Mouse (Mus musculus) heart, adult 18-20 months (tissue): Measurements from ENCODE around the gene A730071L15Rik. TPM values are rescaled to one million over a fixed set of nuclear protein-coding genes. Genes with fewer than 3 reads are reported as not detected.

Experiments
- DNase-seq, 2 experiments: peaks; one replicate each; pipeline ENCODE4 v3.0.0; 2021 to 2022; ENCODE audit warnings: mixed read lengths in 1 of 2
- long read RNA-seq, 2 experiments: library from polyadenylated mRNA; stranded (forward); transcript quantifications; one replicate each; pipeline ENCODE4 v2.0.0; 2021
- total RNA-seq, 2 experiments: library from RNA; stranded (reverse); gene quantifications; 2 replicates each; pipeline ENCODE4 v1.2.3; 2021

The A730071L15Rik gene
- total RNA-seq: not detected
- long read RNA-seq, experiment 1: 0 reads
- long read RNA-seq, experiment 2: 0 reads

- peak in 1 of 2 experiments; percentile 32 for DNase-seq
Measured at GRCm38 (mm10) chr11:6199410-6200086, at the start of gene A730071L15Rik. A730071L15Rik (plus strand) TSS chr11:6200029.

- no peak for DNase-seq
Measured at GRCm38 (mm10) chr11:6152864-6153263, 47.0 kb upstream of the A730071L15Rik start.

GRCm38 (mm10) chr11:6154211-6154701, 45.6 kb upstream of the A730071L15Rik start:
- DNase-seq: no peak

GRCm38 (mm10) chr11:6156651-6157050, 43.2 kb upstream of the A730071L15Rik start:
- peak; percentile 58 to 63 for DNase-seq

- DNase-seq: peak; percentile 30 to 32
Measured at GRCm38 (mm10) chr11:6157119-6157518, 42.7 kb upstream of the A730071L15Rik start.

GRCm38 (mm10) chr11:6158515-6158914, 41.3 kb upstream of the A730071L15Rik start:
- DNase-seq: no peak

GRCm38 (mm10) chr11:6159704-6160275, 40.0 kb upstream of the A730071L15Rik start:
- no peak for DNase-seq

- DNase-seq: no peak
Measured at GRCm38 (mm10) chr11:6160663-6161271, 39.1 kb upstream of the A730071L15Rik start.

GRCm38 (mm10) chr11:6161549-6161948, 38.3 kb upstream of the A730071L15Rik start:
- DNase-seq: no peak

- DNase-seq: no peak
Measured at GRCm38 (mm10) chr11:6163062-6163461, 36.8 kb upstream of the A730071L15Rik start.

GRCm38 (mm10) chr11:6163706-6164105, 36.1 kb upstream of the A730071L15Rik start:
- DNase-seq: no peak

GRCm38 (mm10) chr11:6164781-6165180, 35.0 kb upstream of the A730071L15Rik start:
- DNase-seq: no peak

- DNase-seq: no peak
Measured at GRCm38 (mm10) chr11:6165391-6166081, 34.3 kb upstream of the A730071L15Rik start.

- DNase-seq: no peak
Measured at GRCm38 (mm10) chr11:6166351-6166750, 33.5 kb upstream of the A730071L15Rik start.

GRCm38 (mm10) chr11:6169041-6169663, 30.7 kb upstream of the A730071L15Rik start:
- DNase-seq: no peak

GRCm38 (mm10) chr11:6174719-6175118, 25.1 kb upstream of the A730071L15Rik start:
- peak; percentile 66 to 81 for DNase-seq

GRCm38 (mm10) chr11:6175506-6175905, 24.3 kb upstream of the A730071L15Rik start:
- no peak for DNase-seq

- DNase-seq: no peak
Measured at GRCm38 (mm10) chr11:6177781-6178420, 21.9 kb upstream of the A730071L15Rik start.

- peak in 1 of 2 experiments; percentile 43 for DNase-seq
Measured at GRCm38 (mm10) chr11:6178673-6179166, 21.1 kb upstream of the A730071L15Rik start.

GRCm38 (mm10) chr11:6179194-6179593, 20.6 kb upstream of the A730071L15Rik start:
- DNase-seq: no peak

- no peak for DNase-seq
Measured at GRCm38 (mm10) chr11:6180811-6181399, 18.9 kb upstream of the A730071L15Rik start.
